In genomic region chr7:98171141-98172073, GRCm38 (mm10) we compare ENCODE assay signal across 7 mouse cellular contexts. TPM values are rescaled to one million over a fixed set of nuclear protein-coding genes. Genes with fewer than 3 reads are reported as not detected.
DNase-seq lines count a peak whose midpoint lies in the region; ATAC-seq and TF ChIP-seq lines count a peak whose summit lies in the region.

No protein-coding gene starts in this region.

- WGBS in liver, postnatal 0 days (ENCODE audit: insufficient replicate concordance) = 45% methylated on average over 6 of the region's 6 CpGs

- H3K36me3 ChIP-seq in liver, postnatal 0 days (replicated peaks; ENCODE audit: insufficient read depth, low read length) = no peaks in the 10 kb centered on the region

- no peak for TF ChIP-seq EP300 in liver, postnatal 0 days (IDR thresholded peaks at IDR 0.05; ENCODE audit: low read depth)

- TF ChIP-seq CTCF in liver, postnatal 0 days (IDR thresholded peaks at IDR 0.05; ENCODE audit: low read depth) = no peak

- peak; percentile 79 for ATAC-seq in erythroblast, adult 5-6 weeks (replicated peaks; ENCODE audit: low FRiP score, poor library complexity, severe bottlenecking)
- ATAC-seq in liver, postnatal 0 days = peak; percentile 75

- H3K9me3 ChIP-seq in liver, postnatal 0 days (ENCODE audit: low read length) = no peaks in the 10 kb centered on the region

- peak; percentile 65 for DNase-seq in urinary bladder, postnatal 25 days (ENCODE audit: low spot score)
- DNase-seq in urinary bladder, postnatal 10 days (ENCODE audit: low spot score) = no peak
- peak; percentile 46 for DNase-seq in heart, postnatal 4 days
- peak; percentile 75 for DNase-seq in liver, postnatal 0 days
- peak; percentile 50 to 58 for DNase-seq in spleen, postnatal 14 days (ENCODE audit: low spot score in 2 of 2)
- DNase-seq in frontal cortex, postnatal 14 days (ENCODE audit: low spot score in 2 of 2) = no peak

- peaks cover 51% of the 10 kb centered on the region for H3K4me1 ChIP-seq in liver, postnatal 0 days (ENCODE audit: insufficient read depth)

- H3K27ac ChIP-seq in liver, postnatal 0 days (ENCODE audit: low read depth) = peak overlapping the region; percentile 84

- H3K27me3 ChIP-seq in liver, postnatal 0 days (ENCODE audit: insufficient read depth, low read length) = no peaks in the 10 kb centered on the region

- H3K9ac ChIP-seq in liver, postnatal 0 days (replicated peaks) = peak overlapping the region; percentile 36; the same call in 1 of the 2 replicates

- H3K4me3 ChIP-seq in liver, postnatal 0 days (ENCODE audit: low read depth, low read length) = peak overlapping the region; percentile 8; the same call in 1 of the 2 replicates

- H3K4me2 ChIP-seq in liver, postnatal 0 days (ENCODE audit: low read depth, low read length) = peak overlapping the region; percentile 55

RNA-seq across cellular contexts. Expression of gene Capn5, which starts 6.7 kb away (rescaled TPM):
- total RNA-seq in erythroblast, adult 5-6 weeks (2015; ENCODE audit: low replicate concordance) = 18.0 and 21.7 TPM in 2 replicates
- total RNA-seq in erythroblast, adult 5-6 weeks (2017; ENCODE audit: low replicate concordance) = 20.1 and 31.3 TPM in 2 replicates
- 1 to 10 TPM; 2.0 to 2.2 TPM for total RNA-seq in heart, postnatal 4 days (2021)
- 4.4 and 4.5 TPM in 2 replicates for polyA plus RNA-seq in liver, postnatal 0 days (2015; fragmentation: Nextera tagmentation; extraction: Ambion mirVana)

RNA-seq across cellular contexts. Expression of gene Omp, which starts 26.1 kb away (rescaled TPM):
- total RNA-seq in erythroblast, adult 5-6 weeks (2015; ENCODE audit: low replicate concordance) = 4.8 and 5.0 TPM in 2 replicates
- total RNA-seq in erythroblast, adult 5-6 weeks (2017; ENCODE audit: low replicate concordance) = 11.2 and 20.9 TPM in 2 replicates
- under 1 TPM in 1 of 2 experiments, not detected in 1; 0.11 TPM for total RNA-seq in heart, postnatal 4 days (2021)
- 0.23 and 0.27 TPM in 2 replicates for polyA plus RNA-seq in liver, postnatal 0 days (2015; fragmentation: Nextera tagmentation; extraction: Ambion mirVana)

RNA-seq across cellular contexts. Expression of gene B3gnt6, which starts 27.9 kb away (rescaled TPM):
- not detected in 2 replicates for total RNA-seq in erythroblast, adult 5-6 weeks (2015; ENCODE audit: low replicate concordance)
- not detected in 2 replicates for total RNA-seq in erythroblast, adult 5-6 weeks (2017; ENCODE audit: low replicate concordance)
- total RNA-seq in heart, postnatal 4 days (2021) = not detected
- polyA plus RNA-seq in liver, postnatal 0 days (2015; fragmentation: Nextera tagmentation; extraction: Ambion mirVana) = 0.05 TPM in 2 replicates

RNA-seq across cellular contexts. Expression of gene Myo7a, which starts 52.1 kb away (rescaled TPM):
- 4.4 and 12.7 TPM in 2 replicates for total RNA-seq in erythroblast, adult 5-6 weeks (2015; ENCODE audit: low replicate concordance)
- total RNA-seq in erythroblast, adult 5-6 weeks (2017; ENCODE audit: low replicate concordance) = 2.8 and 7.0 TPM in 2 replicates
- total RNA-seq in heart, postnatal 4 days (2021) = 1 to 10 TPM; 4.2 to 5.4 TPM
- polyA plus RNA-seq in liver, postnatal 0 days (2015; fragmentation: Nextera tagmentation; extraction: Ambion mirVana) = 6.5 and 7.6 TPM in 2 replicates

Comparison
In these comparisons a context has a peak if more than half of its experiments do, and no peak if none do; other contexts are left out.
1. DNase-seq: peak in urinary bladder, postnatal 25 days (single experiment), heart, postnatal 4 days (single experiment), liver, postnatal 0 days (single experiment) and spleen, postnatal 14 days (2 of 2); none in urinary bladder, postnatal 10 days (single experiment) and frontal cortex, postnatal 14 days (0 of 2).
2. RNA of gene Capn5, which starts 6.7 kb away (total RNA-seq): 18.0 to 31.3 TPM in erythroblast, adult 5-6 weeks; 2.0 to 2.2 TPM in heart, postnatal 4 days; every median in the first group is over 4 times any median in the second.
3. RNA of gene Omp, which starts 26.1 kb away (total RNA-seq): 4.8 to 20.9 TPM in erythroblast, adult 5-6 weeks; 0.11 TPM in heart, postnatal 4 days; every median in the first group is over 4 times any median in the second.